Mouse (Mus musculus): ENCODE results near the gene Art3.

GRCm38 (mm10) chr5:92446736-92447135, 115.1 kb downstream of the Art3 start:
- TF ChIP-seq ZC3H11A (IDR thresholded peaks at IDR 0.05; ENCODE audit: borderline replicate concordance, low read depth, low read length) = no peak
- no peak for TF ChIP-seq CHD2 (IDR thresholded peaks at IDR 0.05; ENCODE audit: low read depth, low read length)
- no peak for TF ChIP-seq HCFC1 (IDR thresholded peaks at IDR 0.05; ENCODE audit: borderline replicate concordance, insufficient read depth, low read length)
